15 mouse cellular contexts compared by ENCODE assay signal in the genomic region with DNA sequence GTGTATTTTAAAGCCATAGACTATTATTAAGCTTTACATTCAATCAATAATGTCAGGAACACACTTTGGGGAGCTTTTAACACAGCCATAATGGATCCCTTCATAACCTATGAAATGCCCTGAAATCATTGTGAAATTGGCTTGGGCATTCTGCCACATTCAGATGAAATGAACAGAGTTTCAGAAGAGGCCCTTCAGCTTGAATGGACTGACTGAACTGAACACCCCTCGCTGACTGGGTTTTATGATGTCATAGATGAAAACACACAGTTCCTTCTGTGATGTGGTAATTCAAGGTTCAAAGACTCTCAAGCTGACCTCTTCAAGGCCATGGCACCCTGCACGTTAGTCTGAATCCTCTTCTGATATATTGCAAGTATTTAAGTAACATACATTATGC.
"Had no signal": no experiment of that assay in that cellular context is flagged by ENCODE, and none has a peak within 500 bp of the region (broad histone marks: within the 10 kb centered on the region; RNA-seq: fewer than 3 reads in every experiment).

No protein-coding gene starts in this region.

- DNase-seq: kidney, adult 8-10 months; kidney, postnatal 36 days; layer of hippocampus, adult 9-11 months; right cerebral cortex, adult 18-20 months; right cerebral cortex, postnatal 25 days; thymus, adult 18-20 months; thymus, postnatal 14 days had no signal

- H3K27ac ChIP-seq: kidney, postnatal 0 days; liver, embryonic 15.5 days; lung, embryonic 15.5 days; macrophage; midbrain, embryonic 13.5 days; neural tube, embryonic 15.5 days had no signal

- H3K4me3 ChIP-seq: liver, embryonic 15.5 days; lung, embryonic 15.5 days; midbrain, embryonic 13.5 days; myocyte; neural tube, embryonic 15.5 days had no signal

- ATAC-seq: midbrain, embryonic 13.5 days had no signal

- H3K4me1 ChIP-seq: liver, embryonic 15.5 days; lung, embryonic 15.5 days; midbrain, embryonic 13.5 days; neural tube, embryonic 15.5 days had no signal

- H3K27me3 ChIP-seq: liver, embryonic 15.5 days; lung, embryonic 15.5 days; midbrain, embryonic 13.5 days; neural tube, embryonic 15.5 days had no signal

- H3K36me3 ChIP-seq: liver, embryonic 15.5 days; lung, embryonic 15.5 days; midbrain, embryonic 13.5 days; neural tube, embryonic 15.5 days had no signal

- H3K9me3 ChIP-seq: liver, embryonic 15.5 days; lung, embryonic 15.5 days; midbrain, embryonic 13.5 days; neural tube, embryonic 15.5 days had no signal

- H3K9ac ChIP-seq: liver, embryonic 15.5 days; lung, embryonic 15.5 days; midbrain, embryonic 13.5 days; neural tube, embryonic 15.5 days had no signal

- H3K4me2 ChIP-seq: liver, embryonic 11.5 days; liver, embryonic 15.5 days; lung, embryonic 15.5 days; midbrain, embryonic 13.5 days; neural tube, embryonic 15.5 days had no signal
